Mouse (Mus musculus) midbrain, embryonic 12.5 days (tissue): Measurements from ENCODE around the gene Ppp1r3f. TPM values are rescaled to one million over a fixed set of nuclear protein-coding genes. Genes with fewer than 3 reads are reported as not detected.

Experiments
- polyA plus RNA-seq: library from polyadenylated mRNA; unstranded; fragments of >200 nt; fragmentation: Nextera tagmentation; extraction: Ambion mirVana; gene quantifications from 2 replicates; pipeline ENCODE4 v1.2.1, GENCODE M21; 2016

Gene Ppp1r3f
- polyA plus RNA-seq, 1 experiment from 2014 or later = 4.9 TPM

Other genes starting within 250 kb of the Ppp1r3f start
- 1.3 and 1.9 TPM in 2 replicates for gene Usp27x, start 198.5 kb downstream of the Ppp1r3f start, polyA plus RNA-seq
- 0.09 and 0.13 TPM in 2 replicates for gene Foxp3, start 639 bp downstream of the Ppp1r3f start, polyA plus RNA-seq
- gene Ccdc22, start 31.2 kb upstream of the Ppp1r3f start, polyA plus RNA-seq = 30.3 and 30.8 TPM in 2 replicates
- not detected in 2 replicates for gene Cacna1f, start 32.8 kb upstream of the Ppp1r3f start, polyA plus RNA-seq
- 39.9 and 40.8 TPM in 2 replicates for gene Syp, start 64.2 kb upstream of the Ppp1r3f start, polyA plus RNA-seq
- gene Prickle3, start 83.0 kb upstream of the Ppp1r3f start, polyA plus RNA-seq = 2.6 and 2.7 TPM in 2 replicates
- gene Plp2, start 97.1 kb upstream of the Ppp1r3f start, polyA plus RNA-seq = 29.2 and 33.2 TPM in 2 replicates
- gene Magix, start 107.0 kb upstream of the Ppp1r3f start, polyA plus RNA-seq = 0.09 TPM in 1 of 2 replicates, not detected in the other
- gene Gpkow, start 122.8 kb upstream of the Ppp1r3f start, polyA plus RNA-seq = 43.6 and 45.7 TPM in 2 replicates
- gene Wdr45, start 140.1 kb upstream of the Ppp1r3f start, polyA plus RNA-seq = 26.4 and 27.0 TPM in 2 replicates
- gene Gm45208, start 148.0 kb upstream of the Ppp1r3f start, polyA plus RNA-seq = not detected in 2 replicates
- gene Praf2, start 154.2 kb upstream of the Ppp1r3f start, polyA plus RNA-seq = 88.8 and 89.2 TPM in 2 replicates
- 27.5 and 34.1 TPM in 2 replicates for gene Ccdc120, start 176.6 kb upstream of the Ppp1r3f start, polyA plus RNA-seq
- gene Tfe3, start 188.3 kb upstream of the Ppp1r3f start, polyA plus RNA-seq = 37.6 and 39.1 TPM in 2 replicates
- gene Gripap1, start 215.5 kb upstream of the Ppp1r3f start, polyA plus RNA-seq = 78.3 and 80.8 TPM in 2 replicates
- gene Kcnd1, start 248.0 kb upstream of the Ppp1r3f start, polyA plus RNA-seq = 0.96 and 1.5 TPM in 2 replicates